Mouse (Mus musculus): ENCODE results near the gene Fam213b. TPM values are rescaled to one million over a fixed set of nuclear protein-coding genes. Genes with fewer than 3 reads are reported as not detected.

Gene Fam213b
- polyA plus RNA-seq, 1 experiment from 2014 or later: 57.3 TPM

GRCm38 (mm10) chr4:154935788-154936187 lies 36.9 kb upstream of the Fam213b start:
- Histone ChIP-seq H3K9ac (no peak overlapping the region), H3K4me1 (no peaks in the 10 kb centered on the region), H3K9me3 (no peaks in the 10 kb centered on the region), H3K27ac (no peak overlapping the region), H3K27me3 (no peaks in the 10 kb centered on the region), H3K4me3 (no peak overlapping the region), H3K4me2 (no peak overlapping the region), H3K36me3 (no peaks in the 10 kb centered on the region)
- WGBS: 73% methylated on average over 7 of the region's 7 CpGs
- ATAC-seq (ENCODE audit: insufficient number of reproducible peaks, low FRiP score, low TSS enrichment, low read depth): no peak

GRCm38 (mm10) chr4:154934800-154935199 lies 35.9 kb upstream of the Fam213b start:
- Histone ChIP-seq H3K27me3 (no peaks in the 10 kb centered on the region), H3K36me3 (no peaks in the 10 kb centered on the region), H3K4me1 (no peaks in the 10 kb centered on the region), H3K4me3 (no peak overlapping the region), H3K4me2 (no peak overlapping the region), H3K27ac (no peak overlapping the region), H3K9me3 (no peaks in the 10 kb centered on the region), H3K9ac (no peak overlapping the region)
- WGBS: 78% methylated on average over 2 of the region's 2 CpGs
- ATAC-seq (ENCODE audit: insufficient number of reproducible peaks, low FRiP score, low TSS enrichment, low read depth): no peak

GRCm38 (mm10) chr4:154933306-154933907 lies 34.5 kb upstream of the Fam213b start:
- 50% methylated on average over 13 of the region's 13 CpGs for WGBS
- ATAC-seq (ENCODE audit: insufficient number of reproducible peaks, low FRiP score, low TSS enrichment, low read depth): no peak
- Histone ChIP-seq H3K9ac (no peak overlapping the region), H3K36me3 (no peaks in the 10 kb centered on the region), H3K27ac (no peak overlapping the region), H3K27me3 (no peaks in the 10 kb centered on the region), H3K4me2 (no peak overlapping the region), H3K4me1 (peaks cover 8% of the 10 kb centered on the region; the same call in 1 of the 2 replicates), H3K4me3 (no peak overlapping the region), H3K9me3 (no peaks in the 10 kb centered on the region)

- no peak overlapping the region; the same call in 1 of the 2 replicates for H3K27ac ChIP-seq
- no peaks in the 10 kb centered on the region for H3K36me3 ChIP-seq
- H3K4me1 ChIP-seq: peaks cover 25% of the 10 kb centered on the region
- no peak for ATAC-seq (ENCODE audit: insufficient number of reproducible peaks, low FRiP score, low TSS enrichment, low read depth)
- 60% methylated on average over 12 of the region's 12 CpGs for WGBS
- H3K9me3 ChIP-seq: no peaks in the 10 kb centered on the region
- H3K9ac ChIP-seq: no peak overlapping the region
- no peaks in the 10 kb centered on the region for H3K27me3 ChIP-seq
- H3K4me3 ChIP-seq: no peak overlapping the region
- H3K4me2 ChIP-seq: no peak overlapping the region
Observed at GRCm38 (mm10) chr4:154929088-154929660, 30.2 kb upstream of the Fam213b start.

GRCm38 (mm10) chr4:154928395-154929087 lies 29.6 kb upstream of the Fam213b start, which contains the start of gene Tnfrsf14:
Gene Tnfrsf14 (minus strand): TSS chr4:154928563.
- Histone ChIP-seq H3K27me3 (no peaks in the 10 kb centered on the region), H3K9me3 (no peaks in the 10 kb centered on the region), H3K36me3 (no peaks in the 10 kb centered on the region), H3K4me2 (peak within 1 kb of the TSS; percentile 33), H3K27ac (peak within 1 kb of the TSS; percentile 80), H3K9ac (peak within 1 kb of the TSS; percentile 0; the same call in 1 of the 2 replicates), H3K4me3 (peak within 1 kb of the TSS; percentile 22), H3K4me1 (peaks cover 25% of the 10 kb centered on the region)
- 47% methylated on average over 12 of the region's 12 CpGs for WGBS
- no peak for ATAC-seq (ENCODE audit: insufficient number of reproducible peaks, low FRiP score, low TSS enrichment, low read depth)

- Histone ChIP-seq H3K27ac (peak overlapping the region; percentile 80), H3K27me3 (no peaks in the 10 kb centered on the region), H3K4me1 (peaks cover 25% of the 10 kb centered on the region), H3K36me3 (no peaks in the 10 kb centered on the region), H3K9ac (peak overlapping the region; percentile 0; the same call in 1 of the 2 replicates), H3K4me2 (peak overlapping the region; percentile 33), H3K9me3 (no peaks in the 10 kb centered on the region), H3K4me3 (peak overlapping the region; percentile 22)
- WGBS: 10% methylated on average over 5 of the region's 5 CpGs
- ATAC-seq (ENCODE audit: insufficient number of reproducible peaks, low FRiP score, low TSS enrichment, low read depth): 0 out of 2 replicates have a peak, but pooled peaks have one; percentile 52
Observed at GRCm38 (mm10) chr4:154927899-154928337, 29.0 kb upstream of the Fam213b start.

GRCm38 (mm10) chr4:154926969-154927898 lies 28.3 kb upstream of the Fam213b start:
- H3K9ac ChIP-seq: peak overlapping the region; percentile 0; the same call in 1 of the 2 replicates

GRCm38 (mm10) chr4:154925413-154925812 lies 26.5 kb upstream of the Fam213b start:
- Histone ChIP-seq H3K4me1 (peaks cover 31% of the 10 kb centered on the region), H3K4me3 (no peak overlapping the region), H3K27me3 (no peaks in the 10 kb centered on the region), H3K9me3 (no peaks in the 10 kb centered on the region), H3K36me3 (no peaks in the 10 kb centered on the region), H3K27ac (no peak overlapping the region), H3K4me2 (no peak overlapping the region), H3K9ac (no peak overlapping the region)
- 53% methylated on average over 4 of the region's 4 CpGs for WGBS
- no peak for ATAC-seq (ENCODE audit: insufficient number of reproducible peaks, low FRiP score, low TSS enrichment, low read depth)

More at GRCm38 (mm10) chr4:154926969-154927898, 28.3 kb upstream of the Fam213b start:
- no peak for ATAC-seq (ENCODE audit: insufficient number of reproducible peaks, low FRiP score, low TSS enrichment, low read depth)
- no peaks in the 10 kb centered on the region for H3K36me3 ChIP-seq
- peak overlapping the region; percentile 80 for H3K27ac ChIP-seq
- no peaks in the 10 kb centered on the region for H3K27me3 ChIP-seq
- 35% methylated on average over 9 of the region's 9 CpGs for WGBS
- H3K9me3 ChIP-seq: no peaks in the 10 kb centered on the region
- H3K4me2 ChIP-seq: peak overlapping the region; percentile 33
- peak overlapping the region; percentile 22 for H3K4me3 ChIP-seq
- peaks cover 31% of the 10 kb centered on the region for H3K4me1 ChIP-seq

- H3K36me3 ChIP-seq: no peaks in the 10 kb centered on the region
- no peaks in the 10 kb centered on the region for H3K27me3 ChIP-seq
- ATAC-seq (ENCODE audit: insufficient number of reproducible peaks, low FRiP score, low TSS enrichment, low read depth): no peak
- no peak overlapping the region for H3K4me2 ChIP-seq
- no peak overlapping the region for H3K9ac ChIP-seq
- 75% methylated on average over 5 of the region's 5 CpGs for WGBS
- no peaks in the 10 kb centered on the region for H3K9me3 ChIP-seq
- H3K4me3 ChIP-seq: no peak overlapping the region
- H3K4me1 ChIP-seq: peaks cover 21% of the 10 kb centered on the region
- no peak overlapping the region for H3K27ac ChIP-seq
Observed at GRCm38 (mm10) chr4:154922931-154923330, 24.0 kb upstream of the Fam213b start.

GRCm38 (mm10) chr4:154922291-154922690 lies 23.4 kb upstream of the Fam213b start:
- H3K27me3 ChIP-seq: no peaks in the 10 kb centered on the region
- H3K4me1 ChIP-seq: peaks cover 15% of the 10 kb centered on the region
- H3K4me3 ChIP-seq: no peak overlapping the region
- no peak overlapping the region for H3K4me2 ChIP-seq
- no peak for ATAC-seq (ENCODE audit: insufficient number of reproducible peaks, low FRiP score, low TSS enrichment, low read depth)
- H3K36me3 ChIP-seq: no peaks in the 10 kb centered on the region
- no peaks in the 10 kb centered on the region for H3K9me3 ChIP-seq
- no peak overlapping the region for H3K27ac ChIP-seq
- no peak overlapping the region for H3K9ac ChIP-seq
- 56% methylated on average over 4 of the region's 4 CpGs for WGBS

- no peak for ATAC-seq (ENCODE audit: insufficient number of reproducible peaks, low FRiP score, low TSS enrichment, low read depth)
- Histone ChIP-seq H3K4me2 (no peak overlapping the region), H3K36me3 (no peaks in the 10 kb centered on the region), H3K4me1 (no peaks in the 10 kb centered on the region), H3K27ac (no peak overlapping the region), H3K4me3 (no peak overlapping the region), H3K9ac (no peak overlapping the region), H3K27me3 (no peaks in the 10 kb centered on the region), H3K9me3 (no peaks in the 10 kb centered on the region)
- 79% methylated on average over 4 of the region's 4 CpGs for WGBS
Observed at GRCm38 (mm10) chr4:154916662-154917061, 17.7 kb upstream of the Fam213b start.

All from limb, embryonic 15.5 days (tissue).